Mouse (Mus musculus): Measurements from ENCODE around the gene Inpp1.
A peak's percentile ranks its signal among the peaks of the same experiment; 100 is the strongest.

Gene Inpp1

GRCm38 (mm10) chr1:52793692-52794091 lies 23.8 kb downstream of the Inpp1 start:
- no peak for DNase-seq (ENCODE audit: low spot score in 2 of 2)

DNA sequence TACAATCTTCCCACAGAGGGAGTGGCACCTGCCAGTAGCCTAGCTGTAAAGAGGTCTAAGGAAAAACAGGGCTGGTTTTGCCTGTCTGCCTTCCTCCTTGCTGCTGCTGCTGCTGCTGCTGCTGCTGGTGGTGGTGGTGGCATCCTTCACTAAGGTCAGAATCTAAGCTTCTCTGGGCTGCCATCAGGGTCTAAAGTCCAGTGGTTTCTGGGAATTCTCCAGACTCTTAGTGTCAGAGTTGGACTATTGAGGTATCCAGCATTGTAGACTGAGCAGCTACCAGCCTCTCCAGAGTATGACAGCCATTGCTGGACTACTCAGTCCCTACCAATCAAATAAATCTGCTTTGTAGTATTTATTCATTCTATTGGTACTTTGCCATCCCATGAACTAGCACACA lies 24.8 kb downstream of the Inpp1 start:
- no peak for DNase-seq (ENCODE audit: low spot score in 2 of 2)

GRCm38 (mm10) chr1:52787254-52787653 lies 30.2 kb downstream of the Inpp1 start:
- DNase-seq (ENCODE audit: low spot score in 2 of 2) = no peak

DNA sequence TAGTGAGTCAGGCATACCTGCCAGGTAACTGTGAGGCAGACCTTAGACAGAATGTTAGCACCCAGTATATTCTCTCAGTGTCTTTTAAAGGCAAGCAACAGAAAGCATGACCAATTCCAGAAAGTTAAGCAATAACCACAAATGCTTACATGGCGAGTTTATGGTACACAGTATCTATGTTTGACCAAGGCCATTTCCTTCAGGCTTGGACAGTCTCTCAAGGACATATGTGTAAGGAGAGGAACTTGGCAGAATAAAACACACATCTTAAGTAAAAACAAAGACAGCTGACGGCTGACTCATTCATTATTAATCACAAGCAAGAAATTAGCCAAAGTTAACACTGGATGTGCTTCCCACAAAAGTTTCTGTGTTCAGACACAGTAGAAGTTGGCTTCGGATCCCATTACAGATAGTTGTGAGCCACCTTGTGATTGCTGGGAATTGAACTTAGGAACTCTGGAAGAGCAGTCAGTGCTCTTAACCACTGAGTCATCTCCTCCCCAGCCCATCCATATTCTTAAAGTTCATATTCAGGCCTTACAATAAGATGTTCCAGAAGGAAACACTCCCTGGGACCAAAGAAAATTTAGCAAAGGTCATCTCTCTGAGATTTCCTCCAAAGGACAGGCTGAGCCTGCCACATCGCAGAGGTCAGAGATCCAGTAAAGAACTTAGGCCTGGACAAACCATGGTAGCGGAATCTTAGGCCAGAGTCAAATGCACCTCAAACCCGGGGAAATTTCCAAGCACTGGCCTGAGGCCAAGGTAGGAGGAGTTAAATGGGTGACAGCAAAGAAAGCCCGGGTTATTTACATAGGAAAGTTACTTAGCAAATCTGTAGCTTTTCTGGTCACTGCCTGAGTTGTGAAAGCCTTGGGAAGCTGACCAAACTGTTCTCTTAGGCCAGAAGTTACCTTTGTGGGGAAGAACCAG lies 52.0 kb downstream of the Inpp1 start:
- DNase-seq (ENCODE audit: low spot score in 2 of 2) = no peak

GRCm38 (mm10) chr1:52763894-52764809 lies 53.3 kb downstream of the Inpp1 start:
- no peak for DNase-seq (ENCODE audit: low spot score in 2 of 2)

DNA sequence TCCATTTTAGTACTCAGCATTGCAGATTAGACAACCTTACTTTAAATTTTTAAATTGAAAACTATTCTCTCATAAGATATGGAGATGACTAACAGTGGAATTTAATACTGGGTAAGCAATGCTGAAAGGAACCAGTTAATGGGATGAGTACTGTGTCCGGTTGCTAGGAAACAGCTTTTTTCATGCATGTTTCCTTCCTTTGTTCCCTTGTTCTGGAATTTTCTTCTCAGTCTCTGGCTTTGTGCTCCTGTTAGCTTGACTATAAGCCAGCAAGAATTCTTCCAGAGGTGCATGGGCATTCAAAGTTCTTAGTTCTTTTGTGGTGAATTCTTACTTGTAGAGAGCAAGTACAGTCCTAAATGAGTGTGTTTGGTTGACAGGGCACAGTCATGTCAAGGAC lies 59.3 kb downstream of the Inpp1 start:
- no peak for DNase-seq (ENCODE audit: low spot score in 2 of 2)

- DNase-seq (ENCODE audit: low spot score in 2 of 2) = no peak
These were observed 63.2 kb downstream of the Inpp1 start for GRCm38 (mm10) chr1:52754331-52754730.

DNA sequence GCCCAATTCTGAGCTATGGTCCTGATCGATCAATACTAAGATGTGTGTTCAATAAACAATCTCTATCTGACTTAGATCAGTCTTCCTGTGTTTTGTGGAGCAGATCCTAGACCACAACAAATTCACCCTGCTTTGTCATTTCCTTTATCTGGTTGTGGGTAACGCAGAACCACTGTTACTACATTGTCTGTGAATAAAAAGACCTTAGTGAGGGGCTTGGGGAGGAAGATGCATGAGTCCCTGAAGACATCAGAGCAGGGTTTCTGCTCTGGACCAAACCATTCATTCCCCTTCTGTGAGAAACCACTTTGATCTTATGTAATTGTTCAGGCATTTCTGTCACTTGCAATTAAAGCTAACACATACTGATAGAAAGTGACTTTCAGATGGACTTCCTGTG lies 63.7 kb downstream of the Inpp1 start:
- DNase-seq (ENCODE audit: low spot score in 2 of 2) = no peak

DNA sequence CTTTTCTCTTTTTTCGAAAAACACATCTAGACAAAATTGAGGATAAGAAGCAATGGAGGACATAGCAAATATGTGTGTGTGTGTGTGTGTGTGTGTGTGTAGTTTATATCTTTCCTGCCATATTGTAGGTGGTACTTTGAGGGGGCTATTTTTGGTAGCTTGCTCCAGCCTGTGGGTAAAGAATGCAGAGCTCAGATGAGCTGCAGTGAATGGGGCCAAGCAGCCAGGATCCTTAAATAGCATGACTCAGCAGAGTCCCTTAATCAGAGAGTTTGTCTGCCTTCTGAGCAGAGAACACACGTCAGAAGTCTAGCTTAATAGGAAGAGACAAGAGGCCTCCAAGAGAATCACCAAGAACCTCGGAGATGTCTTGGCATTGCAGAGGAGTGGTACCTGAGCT lies 64.8 kb downstream of the Inpp1 start:
- DNase-seq (ENCODE audit: low spot score in 2 of 2) = no peak

DNA sequence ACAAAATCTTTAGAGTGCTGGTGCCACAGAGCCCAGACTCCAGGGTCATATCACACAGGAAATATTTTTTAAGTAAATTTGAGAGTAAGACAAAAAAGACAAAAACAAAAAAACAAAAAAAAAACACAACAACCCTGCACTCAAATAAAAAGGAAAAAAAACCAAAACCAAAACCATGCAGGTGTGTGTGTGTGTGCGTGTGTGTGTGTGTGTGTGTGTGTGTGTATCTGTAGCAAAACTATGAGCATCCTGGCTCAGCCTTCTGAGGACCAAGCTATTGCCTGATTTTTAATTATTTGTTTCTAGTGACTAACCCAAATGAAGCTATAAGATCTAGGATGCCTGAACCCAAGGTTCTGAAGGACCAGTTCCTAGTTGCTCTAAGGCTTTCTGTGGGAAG lies 65.9 kb downstream of the Inpp1 start:
- DNase-seq (ENCODE audit: low spot score in 2 of 2) = no peak

DNA sequence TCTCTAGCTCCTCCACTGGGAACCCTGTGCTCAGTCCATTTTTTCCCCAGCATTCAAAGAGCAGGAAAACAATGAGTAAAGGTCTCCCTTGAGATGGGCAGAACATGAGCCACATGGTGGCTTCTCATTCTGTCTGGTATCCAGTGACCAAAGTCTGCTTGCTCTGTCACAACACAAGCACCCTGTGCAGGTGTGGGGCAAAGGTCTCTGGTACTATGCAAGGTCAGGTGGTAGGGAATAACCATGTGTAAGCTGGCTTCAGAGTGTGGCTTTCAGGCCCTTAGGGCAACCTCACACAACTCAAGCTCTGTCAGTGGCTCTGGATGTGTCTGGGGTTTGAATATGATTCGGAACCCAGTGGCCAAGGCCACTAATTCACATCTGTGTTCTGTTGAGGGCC lies 67.5 kb downstream of the Inpp1 start:
- no peak for DNase-seq (ENCODE audit: low spot score in 2 of 2)

GRCm38 (mm10) chr1:52748260-52748659 lies 69.2 kb downstream of the Inpp1 start:
- peak; percentile 48 to 69 for DNase-seq (ENCODE audit: low spot score in 2 of 2)

- DNase-seq (ENCODE audit: low spot score in 2 of 2) = no peak
These were observed 74.9 kb downstream of the Inpp1 start for GRCm38 (mm10) chr1:52742567-52742966.
